Comparison of ENCODE assay signal across 17 mouse cellular contexts in genomic region chr12:68910590-68910989, GRCm38 (mm10).
A peak's percentile ranks its signal among the peaks of the same experiment; 100 is the strongest.
DNase-seq lines count a peak whose midpoint lies in the region; ATAC-seq and TF ChIP-seq lines count a peak whose summit lies in the region.
"Had no signal": no experiment of that assay in that cellular context is flagged by ENCODE, and none has a peak within 500 bp of the region (broad histone marks: within the 10 kb centered on the region; RNA-seq: fewer than 3 reads in every experiment).

No protein-coding gene starts in this region.

- no peak overlapping the region for H3K27ac ChIP-seq in heart, embryonic 13.5 days (replicated peaks)
- H3K27ac ChIP-seq in heart, adult 2 months: no peak overlapping the region
- no peak overlapping the region for H3K27ac ChIP-seq in midbrain, postnatal 0 days (ENCODE audit: low read depth, low read length)
- H3K27ac ChIP-seq in midbrain, embryonic 15.5 days: no peak overlapping the region
- H3K27ac ChIP-seq: heart, embryonic 10.5 days; hindbrain, embryonic 15.5 days; liver, embryonic 13.5 days; neural tube, embryonic 15.5 days had no signal

- TF ChIP-seq EP300 in heart, adult 2 months (IDR thresholded peaks at IDR 0.05; ENCODE audit: insufficient read depth, low read depth, low read length): no peak

- no peaks in the 10 kb centered on the region for H3K79me2 ChIP-seq in heart, adult 2 months (replicated peaks; ENCODE audit: control insufficient read depth, insufficient read depth, low read length)

- H3K9ac ChIP-seq in heart, embryonic 13.5 days: no peak overlapping the region
- no peak overlapping the region for H3K9ac ChIP-seq in heart, adult 2 months (ENCODE audit: low read depth, low read length)
- no peak overlapping the region for H3K9ac ChIP-seq in midbrain, postnatal 0 days (replicated peaks; ENCODE audit: low read length, poor library complexity, severe bottlenecking)
- no peak overlapping the region for H3K9ac ChIP-seq in midbrain, embryonic 15.5 days
- H3K9ac ChIP-seq: hindbrain, embryonic 15.5 days; liver, embryonic 13.5 days; neural tube, embryonic 15.5 days had no signal

- WGBS in heart, embryonic 13.5 days: 37% methylated on average over 6 of the region's 6 CpGs
- 18% methylated on average over 6 of the region's 6 CpGs for WGBS in heart, adult 2 months
- WGBS in midbrain, postnatal 0 days: 38% methylated on average over 6 of the region's 6 CpGs
- 35% methylated on average over 6 of the region's 6 CpGs for WGBS in midbrain, embryonic 15.5 days

- H3K4me3 ChIP-seq in heart, embryonic 13.5 days: no peak overlapping the region
- no peak overlapping the region for H3K4me3 ChIP-seq in heart, adult 2 months
- no peak overlapping the region for H3K4me3 ChIP-seq in midbrain, postnatal 0 days (ENCODE audit: low read depth, low read length)
- no peak overlapping the region for H3K4me3 ChIP-seq in midbrain, embryonic 15.5 days
- H3K4me3 ChIP-seq: heart, embryonic 10.5 days; hindbrain, embryonic 15.5 days; liver, embryonic 13.5 days; neural tube, embryonic 15.5 days had no signal

- no peak for TF ChIP-seq CTCF in heart, adult 2 months (IDR thresholded peaks at IDR 0.05)
- no peak for TF ChIP-seq CTCF in midbrain, postnatal 0 days (IDR thresholded peaks at IDR 0.05)

- H3K27me3 ChIP-seq in heart, embryonic 13.5 days (replicated peaks): no peaks in the 10 kb centered on the region
- H3K27me3 ChIP-seq in heart, adult 2 months (ENCODE audit: control insufficient read depth, insufficient read depth, low read length): no peaks in the 10 kb centered on the region
- H3K27me3 ChIP-seq in midbrain, postnatal 0 days (ENCODE audit: insufficient read depth, low read length): no peaks in the 10 kb centered on the region
- no peaks in the 10 kb centered on the region for H3K27me3 ChIP-seq in midbrain, embryonic 15.5 days (replicated peaks)
- H3K27me3 ChIP-seq: hindbrain, embryonic 15.5 days; liver, embryonic 13.5 days; neural tube, embryonic 15.5 days had no signal

- H3K9me3 ChIP-seq in heart, embryonic 13.5 days: no peaks in the 10 kb centered on the region
- H3K9me3 ChIP-seq in midbrain, postnatal 0 days (ENCODE audit: low read length): no peaks in the 10 kb centered on the region
- no peaks in the 10 kb centered on the region for H3K9me3 ChIP-seq in midbrain, embryonic 15.5 days
- H3K9me3 ChIP-seq: heart, embryonic 10.5 days; hindbrain, embryonic 15.5 days; liver, embryonic 13.5 days; neural tube, embryonic 15.5 days had no signal

- peak overlapping the region; percentile 12; the same call in 1 of the 2 replicates for H3K4me2 ChIP-seq in heart, embryonic 13.5 days
- no peak overlapping the region for H3K4me2 ChIP-seq in midbrain, postnatal 0 days (ENCODE audit: low read depth, low read length, poor library complexity, severe bottlenecking)
- no peak overlapping the region for H3K4me2 ChIP-seq in midbrain, embryonic 15.5 days
- H3K4me2 ChIP-seq: hindbrain, embryonic 15.5 days; liver, embryonic 13.5 days; neural tube, embryonic 15.5 days had no signal

- no peaks in the 10 kb centered on the region for H3K36me3 ChIP-seq in heart, embryonic 13.5 days
- no peaks in the 10 kb centered on the region for H3K36me3 ChIP-seq in heart, adult 2 months (ENCODE audit: control insufficient read depth, insufficient read depth, low read length)
- H3K36me3 ChIP-seq in midbrain, postnatal 0 days (ENCODE audit: insufficient read depth, low read length): no peaks in the 10 kb centered on the region
- H3K36me3 ChIP-seq in midbrain, embryonic 15.5 days (replicated peaks): no peaks in the 10 kb centered on the region
- H3K36me3 ChIP-seq: heart, embryonic 10.5 days; hindbrain, embryonic 15.5 days; liver, embryonic 13.5 days; neural tube, embryonic 15.5 days had no signal

- no peaks in the 10 kb centered on the region for H3K4me1 ChIP-seq in heart, embryonic 13.5 days
- H3K4me1 ChIP-seq in heart, adult 2 months (ENCODE audit: control insufficient read depth, insufficient read depth, low read length): peaks cover 4% of the 10 kb centered on the region
- no peaks in the 10 kb centered on the region for H3K4me1 ChIP-seq in midbrain, postnatal 0 days (ENCODE audit: insufficient read depth, low read length)
- no peaks in the 10 kb centered on the region for H3K4me1 ChIP-seq in midbrain, embryonic 15.5 days
- H3K4me1 ChIP-seq: heart, embryonic 10.5 days; hindbrain, embryonic 15.5 days; liver, embryonic 13.5 days; neural tube, embryonic 15.5 days had no signal

- TF ChIP-seq POLR2A in heart, adult 2 months (IDR thresholded peaks at IDR 0.05; ENCODE audit: insufficient read depth, low read depth, low read length): no peak

- no peak for ATAC-seq in heart, embryonic 13.5 days (ENCODE audit: extremely low read depth, insufficient number of reproducible peaks, low FRiP score, low TSS enrichment)
- no peak for ATAC-seq in midbrain, postnatal 0 days (ENCODE audit: low FRiP score)
- ATAC-seq in midbrain, embryonic 15.5 days (replicated peaks): no peak
- ATAC-seq in megakaryocyte progenitor cell, adult 5-6 weeks (replicated peaks; ENCODE audit: poor library complexity): peak; percentile 86
- ATAC-seq: forebrain, embryonic 14.5 days had no signal

- intact Hi-C loops in heart, adult 2 months (cut with DNase I): no loop called here

- DNase-seq in heart, adult 2 months: no peak
- peak; percentile 21 to 40 for DNase-seq in kidney, postnatal 25 days
- no peak for DNase-seq in kidney, adult 18-20 months
- peak; percentile 13 for DNase-seq in midbrain, postnatal 0 days (ENCODE audit: low spot score)
- DNase-seq in frontal cortex, postnatal 25 days (ENCODE audit: low spot score in 2 of 2): no peak
- DNase-seq: adrenal gland, adult 8-10 months; cerebellum, adult 9-10 months; liver, embryonic 13.5 days; right cerebral cortex, postnatal 4 days; thymus, adult 2 months had no signal

Comparison
In these comparisons a context has a peak if more than half of its experiments do, and no peak if none do; other contexts are left out.
1. DNase-seq: peak in kidney, postnatal 25 days (2 of 2) and midbrain, postnatal 0 days (single experiment); none in heart, adult 2 months (0 of 2), kidney, adult 18-20 months (single experiment) and frontal cortex, postnatal 25 days (0 of 2).